Mouse (Mus musculus): Measurements from ENCODE around the gene Gm266.

- TF ChIP-seq CTCF (IDR thresholded peaks at IDR 0.05; ENCODE audit: extremely low read depth, insufficient read depth, insufficient read length, insufficient replicate concordance) (no peak), POLR2A (IDR thresholded peaks at IDR 0.05; ENCODE audit: low read depth, low read length) (no peak)
Measured at GRCm38 (mm10) chr12:111524883-111525282, 39.3 kb upstream of the Gm266 start.
